Mouse (Mus musculus): ENCODE results near the gene Tmem248. TPM values are rescaled to one million over a fixed set of nuclear protein-coding genes. Genes with fewer than 3 reads are reported as not detected.

Tmem248 gene
- polyA plus RNA-seq, 1 experiment from 2014 or later: 37.7 TPM

DNA sequence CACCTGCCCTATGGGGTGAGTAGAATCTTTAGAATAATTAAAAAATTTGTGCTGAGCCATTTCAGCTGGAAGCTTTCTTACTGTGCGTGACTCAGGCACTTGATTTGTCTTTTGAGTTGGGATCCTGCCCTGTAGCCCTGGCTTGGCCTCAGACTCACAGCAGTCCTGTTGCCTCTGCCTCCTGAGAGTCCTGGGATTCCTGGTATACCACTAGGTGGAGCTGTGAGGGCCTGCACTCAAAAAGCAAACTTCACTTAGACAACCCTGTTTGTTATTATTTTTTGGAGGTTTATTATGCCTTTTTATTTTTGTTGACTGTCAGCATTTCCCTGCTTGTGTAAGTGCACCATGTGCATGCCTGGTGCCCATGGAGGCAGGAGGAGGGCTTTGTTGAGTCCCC, 50.4 kb downstream of the Tmem248 start:
- Histone ChIP-seq H3K36me3 (peaks cover 69% of the 10 kb centered on the region), H3K4me3 (no peak overlapping the region), H3K9ac (no peak overlapping the region), H3K4me1 (no peaks in the 10 kb centered on the region), H3K9me3 (no peaks in the 10 kb centered on the region), H3K27ac (no peak overlapping the region), H3K4me2 (no peak overlapping the region), H3K27me3 (no peaks in the 10 kb centered on the region)
- ATAC-seq (ENCODE audit: insufficient number of reproducible peaks, low FRiP score, low TSS enrichment, low read depth): no peak
- 87% methylated on average over 1 of the region's 1 CpGs for WGBS

DNA sequence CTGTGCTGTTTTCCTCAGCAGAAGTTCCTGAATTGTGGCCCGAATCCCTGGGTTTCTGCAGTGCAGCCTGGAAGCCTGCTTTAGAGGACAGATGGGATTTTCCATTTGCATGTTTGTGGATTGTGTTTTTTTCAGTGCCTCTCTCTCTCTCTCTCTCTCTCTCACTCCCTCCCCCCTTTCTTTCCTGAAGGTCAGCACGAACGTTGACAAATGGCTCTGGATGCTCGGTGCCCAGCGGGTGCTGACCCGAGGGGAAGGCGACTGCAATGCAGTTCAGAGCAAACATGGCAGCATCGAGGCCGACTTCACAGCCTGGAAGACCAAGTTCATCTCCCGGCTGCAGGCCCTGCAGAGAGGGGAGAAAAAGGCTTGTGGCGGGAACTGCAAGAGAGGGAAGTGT, 52.1 kb downstream of the Tmem248 start:
- H3K36me3 ChIP-seq: peaks cover 74% of the 10 kb centered on the region
- no peak overlapping the region for H3K27ac ChIP-seq
- H3K9ac ChIP-seq: no peak overlapping the region
- H3K4me2 ChIP-seq: no peak overlapping the region
- WGBS: 80% methylated on average over 11 of the region's 11 CpGs
- no peaks in the 10 kb centered on the region for H3K9me3 ChIP-seq
- H3K4me1 ChIP-seq: no peaks in the 10 kb centered on the region
- H3K27me3 ChIP-seq: no peaks in the 10 kb centered on the region
- ATAC-seq (ENCODE audit: insufficient number of reproducible peaks, low FRiP score, low TSS enrichment, low read depth): no peak
- no peak overlapping the region for H3K4me3 ChIP-seq

DNA sequence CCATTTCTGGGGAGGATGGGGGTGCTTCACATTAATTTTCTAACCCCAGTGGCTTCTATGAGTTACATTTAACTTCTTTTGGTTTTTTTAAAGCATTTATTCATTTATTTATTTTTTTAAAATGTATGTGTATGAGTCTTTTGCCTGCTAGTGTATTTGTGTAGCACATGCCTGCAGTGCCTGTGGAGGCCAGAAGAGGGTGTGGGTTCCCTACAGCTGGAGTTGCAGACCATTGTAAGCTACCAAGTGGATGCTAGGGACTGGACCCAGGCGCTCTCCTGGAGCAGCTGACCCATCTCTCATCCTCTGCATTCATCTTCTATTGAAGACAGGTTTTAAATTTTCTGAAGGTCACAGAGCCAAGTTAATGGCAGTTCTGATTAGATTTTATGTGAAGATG, 55.5 kb downstream of the Tmem248 start:
- no peak for ATAC-seq (ENCODE audit: insufficient number of reproducible peaks, low FRiP score, low TSS enrichment, low read depth)
- Histone ChIP-seq H3K4me3 (no peak overlapping the region), H3K36me3 (peaks cover 67% of the 10 kb centered on the region)

DNA sequence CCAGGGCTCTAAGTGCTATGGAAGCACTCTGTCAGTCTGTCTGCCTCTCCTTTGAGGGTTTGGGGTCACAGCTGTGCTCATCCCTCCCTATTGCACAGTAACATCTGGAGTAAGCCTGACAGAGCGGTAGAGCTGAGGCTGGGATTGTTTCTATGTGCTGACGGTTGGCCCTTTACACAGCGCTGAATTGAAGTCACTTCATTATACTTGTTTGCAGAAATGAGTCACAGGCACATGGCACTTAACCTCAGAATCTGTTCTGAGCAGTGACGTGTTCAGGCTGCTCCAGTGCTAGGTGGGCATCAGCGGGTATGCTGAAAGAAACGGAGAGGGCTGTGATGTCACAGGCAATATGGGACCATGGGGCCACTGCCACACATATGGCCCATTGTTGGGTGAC, 56.2 kb downstream of the Tmem248 start:
- H3K4me3 ChIP-seq: no peak overlapping the region

More for the DNA sequence above, 55.5 kb downstream of the Tmem248 start:
- Histone ChIP-seq H3K9ac (no peak overlapping the region), H3K4me2 (no peak overlapping the region), H3K4me1 (no peaks in the 10 kb centered on the region), H3K27ac (no peak overlapping the region), H3K27me3 (no peaks in the 10 kb centered on the region), H3K9me3 (no peaks in the 10 kb centered on the region)
- 93% methylated on average over 1 of the region's 1 CpGs for WGBS

DNA sequence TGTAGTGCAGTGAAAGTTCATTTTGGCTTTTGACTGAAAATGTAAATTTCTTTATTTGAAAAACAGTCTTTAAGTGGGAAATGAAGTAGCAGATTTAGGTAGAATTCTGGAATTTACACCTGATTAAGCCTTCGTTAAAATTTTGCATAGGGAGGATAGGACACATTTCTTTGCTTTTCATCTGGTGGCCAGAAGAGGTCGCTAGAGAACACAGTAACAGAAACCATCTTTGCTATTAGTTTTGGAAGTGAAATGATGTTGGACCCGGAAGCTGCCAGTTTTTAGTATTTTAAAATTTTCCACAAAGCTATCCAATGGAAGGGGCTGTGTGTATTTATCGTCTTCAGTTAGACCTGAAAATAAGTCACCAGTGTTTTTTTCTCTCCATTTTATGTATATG, 58.6 kb downstream of the Tmem248 start:
- ATAC-seq (ENCODE audit: insufficient number of reproducible peaks, low FRiP score, low TSS enrichment, low read depth): no peak
- no peak overlapping the region for H3K4me3 ChIP-seq
- no peak overlapping the region for H3K4me2 ChIP-seq
- H3K4me1 ChIP-seq: no peaks in the 10 kb centered on the region
- no peak overlapping the region for H3K9ac ChIP-seq
- peaks cover 71% of the 10 kb centered on the region for H3K36me3 ChIP-seq
- no peaks in the 10 kb centered on the region for H3K27me3 ChIP-seq
- no peak overlapping the region for H3K27ac ChIP-seq
- H3K9me3 ChIP-seq: no peaks in the 10 kb centered on the region
- WGBS: 27% methylated on average over 4 of the region's 4 CpGs

More for the DNA sequence above, 56.2 kb downstream of the Tmem248 start:
- no peak for ATAC-seq (ENCODE audit: insufficient number of reproducible peaks, low FRiP score, low TSS enrichment, low read depth)
- no peak overlapping the region for H3K9ac ChIP-seq
- H3K27ac ChIP-seq: no peak overlapping the region
- H3K36me3 ChIP-seq: peaks cover 67% of the 10 kb centered on the region
- H3K4me2 ChIP-seq: no peak overlapping the region
- no peaks in the 10 kb centered on the region for H3K27me3 ChIP-seq
- H3K4me1 ChIP-seq: no peaks in the 10 kb centered on the region
- no peaks in the 10 kb centered on the region for H3K9me3 ChIP-seq
- WGBS: 90% methylated on average over 6 of the region's 6 CpGs

DNA sequence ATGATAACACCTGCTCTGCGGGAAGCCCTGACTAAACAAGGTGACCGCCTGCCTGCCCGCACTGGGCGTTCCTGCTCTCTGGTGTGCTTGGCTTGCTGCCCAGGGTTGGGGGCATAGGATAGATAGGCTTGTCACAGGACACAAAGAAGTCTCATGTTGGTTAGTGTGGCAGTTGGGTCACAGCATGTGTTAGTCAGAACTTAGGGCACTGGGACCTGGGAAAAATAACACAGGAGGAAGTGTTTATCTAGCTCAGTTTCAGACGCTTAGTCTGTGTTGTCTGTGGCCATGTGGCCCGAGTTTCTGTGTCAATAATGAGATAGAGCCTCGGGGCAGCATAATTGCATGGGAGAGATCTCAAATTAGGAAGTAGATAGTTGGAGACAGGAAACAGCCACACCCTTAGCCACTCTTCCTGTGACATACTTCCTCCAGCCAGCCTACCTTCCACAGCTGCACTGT, 61.2 kb downstream of the Tmem248 start:
- Histone ChIP-seq H3K4me1 (no peaks in the 10 kb centered on the region), H3K36me3 (peaks cover 66% of the 10 kb centered on the region), H3K4me2 (no peak overlapping the region), H3K9me3 (no peaks in the 10 kb centered on the region), H3K4me3 (no peak overlapping the region), H3K27ac (no peak overlapping the region), H3K27me3 (no peaks in the 10 kb centered on the region), H3K9ac (no peak overlapping the region)
- ATAC-seq (ENCODE audit: insufficient number of reproducible peaks, low FRiP score, low TSS enrichment, low read depth): no peak
- WGBS: 86% methylated on average over 7 of the region's 7 CpGs

DNA sequence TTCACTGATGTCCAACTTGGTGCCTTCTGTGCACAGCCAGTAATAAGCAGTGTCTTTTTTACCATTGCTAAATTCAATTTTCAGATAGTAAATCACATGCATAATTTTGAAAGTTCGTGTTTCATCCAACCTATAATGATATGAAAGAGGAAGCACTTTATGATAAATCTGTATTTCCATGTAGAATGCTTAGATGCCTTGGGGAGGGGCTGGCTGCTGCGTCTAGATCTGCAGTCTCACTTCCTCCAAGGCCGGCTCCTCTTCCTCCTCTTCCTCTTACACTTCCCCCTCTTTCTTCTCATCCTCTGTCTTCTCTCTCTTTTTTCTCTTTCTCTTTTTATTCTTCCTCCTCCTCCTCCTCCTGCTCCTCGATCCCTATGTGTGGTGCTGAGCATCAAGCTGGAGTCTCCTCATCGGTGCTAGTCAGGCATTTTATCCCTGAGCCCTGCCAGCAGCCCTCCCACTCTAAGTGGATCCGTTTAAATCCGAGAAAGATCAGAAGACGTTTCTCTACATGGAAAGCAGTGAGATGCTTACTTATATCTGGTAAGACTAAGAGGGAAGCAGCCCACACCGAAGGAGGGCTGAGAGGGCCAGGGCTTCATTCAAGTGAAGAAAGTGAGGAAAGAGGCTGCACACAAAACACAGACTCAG, 66.3 kb downstream of the Tmem248 start:
- Histone ChIP-seq H3K4me1 (no peaks in the 10 kb centered on the region), H3K9me3 (no peaks in the 10 kb centered on the region), H3K4me3 (no peak overlapping the region), H3K27ac (no peak overlapping the region), H3K27me3 (no peaks in the 10 kb centered on the region), H3K9ac (no peak overlapping the region), H3K36me3 (peaks cover 64% of the 10 kb centered on the region), H3K4me2 (no peak overlapping the region)
- 91% methylated on average over 9 of the region's 9 CpGs for WGBS
- ATAC-seq (ENCODE audit: insufficient number of reproducible peaks, low FRiP score, low TSS enrichment, low read depth): no peak

DNA sequence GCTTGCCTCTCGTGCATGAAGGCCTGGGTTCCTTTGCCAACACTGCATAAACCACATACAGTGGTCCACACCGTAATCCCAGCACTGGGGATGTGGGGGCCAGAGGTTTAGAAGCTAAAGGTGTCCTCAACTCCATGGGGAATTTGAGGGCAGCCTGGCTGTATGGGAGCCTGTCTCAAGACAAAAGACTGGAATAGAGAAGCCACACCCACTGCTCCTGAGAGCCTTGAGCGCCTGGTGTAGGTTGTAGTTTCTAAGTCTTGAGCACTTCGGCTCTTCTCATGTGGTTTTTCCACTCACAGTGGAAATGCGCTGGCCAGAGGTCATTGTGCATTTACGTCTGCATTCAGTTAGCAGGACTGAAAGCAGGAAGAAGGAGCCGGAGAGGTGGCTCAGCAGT, 71.2 kb downstream of the Tmem248 start:
- no peaks in the 10 kb centered on the region for H3K4me1 ChIP-seq
- H3K4me3 ChIP-seq: no peak overlapping the region
- peaks cover 53% of the 10 kb centered on the region for H3K36me3 ChIP-seq
- no peak overlapping the region for H3K4me2 ChIP-seq
- no peak overlapping the region for H3K9ac ChIP-seq
- no peaks in the 10 kb centered on the region for H3K9me3 ChIP-seq
- no peaks in the 10 kb centered on the region for H3K27me3 ChIP-seq
- WGBS: 78% methylated on average over 7 of the region's 7 CpGs
- H3K27ac ChIP-seq: no peak overlapping the region
- ATAC-seq (ENCODE audit: insufficient number of reproducible peaks, low FRiP score, low TSS enrichment, low read depth): no peak

DNA sequence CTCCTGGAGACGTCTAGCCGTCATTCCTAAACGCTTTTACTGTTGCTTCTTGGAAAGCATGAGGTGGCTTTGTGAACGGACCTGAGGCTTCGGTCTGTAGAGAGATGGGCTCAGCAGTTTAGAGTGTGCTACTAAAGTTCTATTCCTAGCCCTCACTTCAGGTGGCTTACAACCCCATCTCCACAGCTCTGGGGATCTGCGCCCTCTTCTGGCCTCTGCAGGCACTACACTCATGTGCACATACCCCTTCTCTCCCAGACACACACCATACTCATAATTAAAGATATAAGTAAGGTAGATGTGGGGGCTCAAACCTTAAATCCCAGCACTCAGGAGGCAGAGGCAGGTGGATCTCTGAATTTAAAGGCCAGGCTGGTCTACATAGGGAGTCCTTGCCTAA, 73.4 kb downstream of the Tmem248 start:
- Histone ChIP-seq H3K36me3 (peaks cover 45% of the 10 kb centered on the region), H3K9ac (no peak overlapping the region), H3K4me3 (no peak overlapping the region), H3K9me3 (no peaks in the 10 kb centered on the region), H3K27me3 (no peaks in the 10 kb centered on the region), H3K27ac (no peak overlapping the region), H3K4me1 (no peaks in the 10 kb centered on the region), H3K4me2 (no peak overlapping the region)
- no peak for ATAC-seq (ENCODE audit: insufficient number of reproducible peaks, low FRiP score, low TSS enrichment, low read depth)
- WGBS: 98% methylated on average over 6 of the region's 6 CpGs

DNA sequence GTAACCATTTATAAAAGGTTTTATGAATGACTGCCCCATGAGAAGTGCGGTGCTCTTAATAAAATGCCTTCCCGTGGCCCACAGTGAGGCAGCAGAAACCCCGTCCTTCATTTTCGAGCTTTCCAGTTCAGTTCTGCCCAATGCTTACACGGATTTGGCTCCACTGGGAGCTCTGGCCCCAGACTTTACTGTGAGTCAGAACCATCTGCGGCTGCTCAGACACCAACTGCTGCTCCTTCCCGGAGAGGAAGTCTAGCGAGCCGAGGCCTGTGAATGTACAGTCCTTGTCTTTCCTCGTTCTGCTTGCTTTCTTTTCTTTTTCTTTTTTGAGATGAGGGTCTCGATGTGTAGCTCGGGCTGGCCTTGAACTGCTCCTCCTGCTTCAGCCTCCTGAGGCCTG, 73.9 kb downstream of the Tmem248 start:
- Histone ChIP-seq H3K27ac (no peak overlapping the region), H3K4me3 (no peak overlapping the region), H3K9me3 (no peaks in the 10 kb centered on the region), H3K9ac (no peak overlapping the region), H3K4me2 (no peak overlapping the region), H3K4me1 (no peaks in the 10 kb centered on the region), H3K36me3 (peaks cover 42% of the 10 kb centered on the region), H3K27me3 (no peaks in the 10 kb centered on the region)
- WGBS: 94% methylated on average over 12 of the region's 12 CpGs
- no peak for ATAC-seq (ENCODE audit: insufficient number of reproducible peaks, low FRiP score, low TSS enrichment, low read depth)

DNA sequence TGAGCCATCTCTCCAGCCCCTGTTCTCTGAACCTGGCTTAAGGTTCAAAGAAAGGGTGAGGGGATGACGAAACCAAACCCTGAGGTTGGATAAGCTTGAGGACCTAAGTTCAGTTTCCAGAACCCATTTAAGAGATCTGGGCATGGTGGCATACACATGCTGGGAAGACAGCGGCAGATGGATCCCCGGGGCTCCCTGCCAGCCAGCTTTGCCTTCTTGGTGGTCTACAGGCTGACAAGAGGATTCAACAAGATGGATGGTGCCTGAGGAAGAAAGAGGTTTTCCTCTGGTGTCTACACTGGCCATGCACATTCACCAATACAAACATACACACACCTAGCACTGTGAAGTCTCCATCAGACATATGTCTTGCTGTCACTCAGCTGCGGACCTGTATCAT, 76.1 kb downstream of the Tmem248 start:
- Histone ChIP-seq H3K9ac (no peak overlapping the region), H3K4me3 (no peak overlapping the region), H3K9me3 (no peaks in the 10 kb centered on the region), H3K4me2 (no peak overlapping the region), H3K27me3 (no peaks in the 10 kb centered on the region), H3K4me1 (no peaks in the 10 kb centered on the region), H3K27ac (no peak overlapping the region), H3K36me3 (peaks cover 59% of the 10 kb centered on the region)
- WGBS: 92% methylated on average over 4 of the region's 4 CpGs
- ATAC-seq (ENCODE audit: insufficient number of reproducible peaks, low FRiP score, low TSS enrichment, low read depth): no peak
